Mouse (Mus musculus): ENCODE measurements at regions not wholly inside any gene's neighbourhood (a gene's known extent, or its start where the extent isn't known, plus 50 kb on each side); places are given as distances from the start of the nearest gene placed in this dataset.

DNA sequence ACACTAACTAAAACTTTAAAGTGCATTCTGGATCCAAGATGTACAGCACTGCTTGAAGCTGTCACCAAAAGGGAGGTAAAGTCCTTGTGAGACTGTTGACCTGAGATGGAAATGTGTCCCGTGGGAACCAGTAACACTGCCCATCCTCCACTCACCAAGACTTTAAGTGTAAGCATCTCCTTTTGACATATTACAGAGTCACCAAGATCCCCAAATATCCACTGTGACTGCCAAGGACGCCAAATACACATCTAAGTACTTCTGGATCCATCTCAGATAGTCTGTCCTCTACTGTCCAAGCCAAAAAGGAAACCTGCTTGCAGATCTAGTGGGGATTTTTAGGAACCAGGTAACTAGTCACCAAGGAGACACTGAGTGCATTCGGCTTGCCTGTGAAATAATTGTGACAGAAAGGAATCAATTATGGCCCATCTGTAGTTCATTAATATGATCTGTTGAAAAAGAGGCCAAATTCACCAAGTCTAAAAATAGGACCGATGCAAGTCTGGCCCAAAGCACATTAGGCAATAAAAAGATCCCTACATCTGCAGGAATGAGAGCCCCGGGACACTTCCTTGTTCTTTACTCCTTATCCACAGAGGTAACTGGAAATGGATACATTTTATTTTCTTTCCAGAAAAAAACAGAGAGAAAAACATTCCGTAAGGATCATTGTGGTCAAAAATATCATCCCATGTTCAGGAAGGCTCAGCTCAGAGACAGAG, 157.8 kb upstream of the Irf2bp2 start:
- no peak for TF ChIP-seq TAL1 (IDR thresholded peaks at IDR 0.05; ENCODE audit: low read length)
- no peak for TF ChIP-seq GATA1 (IDR thresholded peaks at IDR 0.05; ENCODE audit: low read length)

DNA sequence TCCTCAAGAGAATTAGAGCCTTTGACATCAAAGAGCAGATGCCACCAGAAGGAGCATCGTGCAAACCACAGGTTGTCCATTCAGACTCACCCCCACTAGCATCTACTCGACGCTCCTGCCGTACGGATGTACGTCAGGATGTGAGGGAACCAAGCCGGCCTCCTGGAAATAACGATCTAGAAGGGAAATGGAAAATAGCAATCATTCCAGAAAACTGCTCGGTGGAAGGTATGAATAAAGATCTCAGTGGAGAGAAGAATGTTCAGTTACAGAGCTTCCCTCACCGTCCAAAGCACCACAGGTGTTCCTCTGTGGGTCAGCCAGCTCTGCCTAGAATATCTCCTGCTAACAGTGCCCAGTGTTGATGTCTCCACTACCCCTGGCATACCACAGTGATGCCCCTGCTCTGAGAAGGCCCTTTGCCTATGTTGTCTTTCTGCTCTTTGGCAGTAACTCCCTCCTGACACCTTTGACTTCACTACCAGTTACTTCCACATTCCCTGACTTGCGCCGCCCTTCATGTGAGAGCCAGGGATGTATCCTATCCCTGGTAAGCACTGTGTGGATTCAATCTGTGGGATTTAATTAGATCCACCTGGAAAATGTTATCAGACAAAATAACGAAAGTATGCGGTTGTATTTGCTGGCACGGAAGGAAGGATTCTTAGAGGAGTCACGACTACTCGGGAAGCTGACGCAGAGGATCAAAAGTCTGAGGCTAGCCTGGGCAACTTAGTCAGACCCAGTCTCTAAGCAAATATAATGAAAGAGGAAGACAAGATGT, 152.4 kb upstream of the Irf2bp2 start:
- Histone ChIP-seq H3K27me3 (ENCODE audit: control insufficient read depth) (no peaks in the 10 kb centered on the region), H3K9me3 (ENCODE audit: control insufficient read depth, low read length) (no peaks in the 10 kb centered on the region), H3K36me3 (ENCODE audit: control insufficient read depth) (no peaks in the 10 kb centered on the region), H3K4me3 (replicated peaks) (no peak overlapping the region), H3K4me1 (ENCODE audit: control insufficient read depth) (no peaks in the 10 kb centered on the region)
- TF ChIP-seq TAL1 (IDR thresholded peaks at IDR 0.05; ENCODE audit: low read length) (no peak), GATA1 (IDR thresholded peaks at IDR 0.05; ENCODE audit: low read length) (no peak)

More for the DNA sequence above, 157.8 kb upstream of the Irf2bp2 start:
- no peaks in the 10 kb centered on the region for H3K4me1 ChIP-seq (ENCODE audit: control insufficient read depth)
- no peaks in the 10 kb centered on the region for H3K27me3 ChIP-seq (ENCODE audit: control insufficient read depth)
- H3K4me3 ChIP-seq (replicated peaks), result no peak overlapping the region
- H3K9me3 ChIP-seq (ENCODE audit: control insufficient read depth, low read length), result no peaks in the 10 kb centered on the region
- no peaks in the 10 kb centered on the region for H3K36me3 ChIP-seq (ENCODE audit: control insufficient read depth)

DNA sequence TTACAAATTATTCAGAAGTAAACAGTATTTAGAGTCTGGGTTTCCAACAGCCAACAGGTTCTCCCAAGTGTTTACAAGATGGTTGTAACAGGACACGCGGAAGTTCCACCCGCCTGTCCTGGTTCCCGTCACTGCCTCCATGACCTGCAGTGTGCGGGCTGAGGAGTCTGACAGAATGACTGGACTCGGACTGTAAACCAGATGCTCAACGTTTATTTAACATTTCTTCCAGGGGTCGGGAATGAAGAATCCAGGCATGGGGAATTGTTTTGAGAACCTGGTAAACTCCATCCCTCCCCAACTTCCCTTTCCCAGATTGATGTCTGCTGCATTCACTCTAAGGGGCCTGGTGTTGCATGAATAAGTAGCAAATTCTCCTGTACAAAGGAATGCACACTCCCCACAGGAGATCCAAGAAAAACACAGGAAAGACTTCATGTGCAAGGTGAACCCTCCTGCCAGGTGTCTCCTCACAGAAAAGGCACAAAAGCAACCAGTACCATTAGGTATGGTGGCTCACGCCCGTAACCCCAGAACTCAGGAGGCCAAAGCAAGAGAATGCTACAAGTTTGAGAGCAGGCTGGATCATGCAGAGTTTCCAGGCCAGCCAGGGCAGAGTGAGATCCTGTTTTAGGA, 151.1 kb upstream of the Irf2bp2 start:
- Histone ChIP-seq H3K4me3 (replicated peaks) (no peak overlapping the region), H3K27me3 (ENCODE audit: control insufficient read depth) (no peaks in the 10 kb centered on the region), H3K9me3 (ENCODE audit: control insufficient read depth, low read length) (no peaks in the 10 kb centered on the region), H3K36me3 (ENCODE audit: control insufficient read depth) (no peaks in the 10 kb centered on the region), H3K4me1 (ENCODE audit: control insufficient read depth) (no peaks in the 10 kb centered on the region)
- TF ChIP-seq GATA1 (IDR thresholded peaks at IDR 0.05; ENCODE audit: low read length) (no peak), TAL1 (IDR thresholded peaks at IDR 0.05; ENCODE audit: low read length) (no peak)

DNA sequence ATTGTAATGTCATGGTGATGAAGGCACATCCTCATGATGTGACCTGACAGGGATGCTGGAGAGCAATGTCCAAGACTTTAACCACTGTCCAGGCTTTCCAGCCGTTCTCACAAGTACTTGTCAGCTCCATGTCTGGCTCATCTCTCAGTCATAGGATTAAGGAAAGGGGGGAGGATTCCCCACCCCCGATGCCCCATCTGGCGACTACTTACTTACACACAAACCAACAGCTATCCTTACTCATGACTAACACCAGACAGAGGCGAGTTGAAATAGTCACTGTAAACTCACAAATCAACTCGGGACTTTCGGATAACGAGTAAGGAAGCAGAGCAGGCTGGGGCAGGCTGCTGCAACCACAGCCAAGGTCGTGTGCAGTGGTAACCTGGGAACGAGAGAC, 149.5 kb upstream of the Irf2bp2 start:
- Histone ChIP-seq H3K4me3 (replicated peaks) (no peak overlapping the region), H3K27me3 (ENCODE audit: control insufficient read depth) (no peaks in the 10 kb centered on the region), H3K9me3 (ENCODE audit: control insufficient read depth, low read length) (no peaks in the 10 kb centered on the region), H3K36me3 (ENCODE audit: control insufficient read depth) (no peaks in the 10 kb centered on the region), H3K4me1 (ENCODE audit: control insufficient read depth) (no peaks in the 10 kb centered on the region)
- TF ChIP-seq GATA1 (IDR thresholded peaks at IDR 0.05; ENCODE audit: low read length), result no peak
- no peak for TF ChIP-seq TAL1 (IDR thresholded peaks at IDR 0.05; ENCODE audit: low read length)

DNA sequence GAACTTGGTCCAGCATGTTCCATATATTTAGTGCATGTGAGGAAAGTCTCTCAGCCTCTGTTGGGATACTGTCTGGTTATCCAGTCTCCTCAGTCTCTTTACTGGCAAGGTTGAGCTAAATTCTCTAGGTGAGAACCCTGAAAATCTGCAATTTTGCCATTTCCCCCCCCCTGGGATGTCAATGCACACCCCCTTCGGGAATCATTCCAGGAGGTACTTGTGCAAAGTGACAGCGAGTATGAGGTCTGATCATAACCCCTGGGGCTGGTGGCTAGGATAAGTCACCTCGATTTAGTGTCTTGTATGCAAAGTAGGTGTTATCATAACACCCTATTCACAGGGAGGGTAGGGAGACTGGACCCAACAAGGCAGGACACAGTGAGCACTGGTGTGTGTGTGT, 148.3 kb upstream of the Irf2bp2 start:
- Histone ChIP-seq H3K27me3 (ENCODE audit: control insufficient read depth) (no peaks in the 10 kb centered on the region), H3K4me1 (ENCODE audit: control insufficient read depth) (no peaks in the 10 kb centered on the region), H3K9me3 (ENCODE audit: control insufficient read depth, low read length) (no peaks in the 10 kb centered on the region), H3K36me3 (ENCODE audit: control insufficient read depth) (no peaks in the 10 kb centered on the region), H3K4me3 (replicated peaks) (no peak overlapping the region)
- TF ChIP-seq TAL1 (IDR thresholded peaks at IDR 0.05; ENCODE audit: low read length) (no peak), GATA1 (IDR thresholded peaks at IDR 0.05; ENCODE audit: low read length) (no peak)

DNA sequence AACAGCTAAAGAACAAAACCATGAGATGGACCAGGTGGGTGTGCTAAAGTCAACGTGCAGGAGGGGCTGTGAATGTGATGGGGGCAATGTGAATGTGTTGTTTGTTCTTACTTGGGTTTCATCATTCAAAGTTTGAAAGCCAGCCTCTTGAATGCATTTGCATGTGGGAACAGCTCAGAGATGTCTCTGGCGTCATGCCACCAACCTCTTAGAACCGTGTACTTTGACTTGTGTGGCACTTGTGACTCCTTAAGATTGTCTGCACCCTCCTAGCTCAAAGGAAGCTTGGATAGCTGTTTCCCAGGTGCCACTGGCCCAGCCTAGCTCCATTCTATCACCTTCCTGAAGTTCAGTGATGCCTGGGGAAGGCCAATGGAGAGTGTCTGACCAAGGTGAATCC, 147.2 kb upstream of the Irf2bp2 start:
- Histone ChIP-seq H3K27me3 (ENCODE audit: control insufficient read depth) (no peaks in the 10 kb centered on the region), H3K9me3 (ENCODE audit: control insufficient read depth, low read length) (no peaks in the 10 kb centered on the region), H3K36me3 (ENCODE audit: control insufficient read depth) (no peaks in the 10 kb centered on the region), H3K4me3 (replicated peaks) (no peak overlapping the region), H3K4me1 (ENCODE audit: control insufficient read depth) (no peaks in the 10 kb centered on the region)
- TF ChIP-seq GATA1 (IDR thresholded peaks at IDR 0.05; ENCODE audit: low read length), result no peak
- TF ChIP-seq TAL1 (IDR thresholded peaks at IDR 0.05; ENCODE audit: low read length), result no peak

DNA sequence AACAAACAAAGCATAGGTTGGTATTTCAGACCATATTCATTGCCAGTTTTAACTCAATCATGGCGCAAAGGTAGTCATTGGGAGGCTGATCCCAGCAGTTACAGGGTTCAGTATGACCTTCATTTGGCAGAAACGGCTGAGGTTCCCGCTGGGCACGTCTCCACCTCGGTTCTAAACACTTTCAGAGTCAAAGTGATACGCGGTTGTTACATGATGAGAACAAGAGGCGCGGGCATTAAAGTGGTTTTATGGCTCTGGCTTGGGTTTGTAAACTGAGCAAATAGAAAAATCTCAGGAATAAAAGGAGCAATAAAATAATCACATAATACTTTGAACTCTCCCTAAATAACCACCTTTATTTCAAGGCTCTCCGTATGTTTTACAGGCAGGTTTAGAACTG, 146.0 kb upstream of the Irf2bp2 start:
- Histone ChIP-seq H3K27me3 (ENCODE audit: control insufficient read depth) (no peaks in the 10 kb centered on the region), H3K9me3 (ENCODE audit: control insufficient read depth, low read length) (no peaks in the 10 kb centered on the region), H3K4me3 (replicated peaks) (no peak overlapping the region), H3K4me1 (ENCODE audit: control insufficient read depth) (no peaks in the 10 kb centered on the region), H3K36me3 (ENCODE audit: control insufficient read depth) (no peaks in the 10 kb centered on the region)
- TF ChIP-seq TAL1 (IDR thresholded peaks at IDR 0.05; ENCODE audit: low read length), result no peak
- TF ChIP-seq GATA1 (IDR thresholded peaks at IDR 0.05; ENCODE audit: low read length), result no peak

DNA sequence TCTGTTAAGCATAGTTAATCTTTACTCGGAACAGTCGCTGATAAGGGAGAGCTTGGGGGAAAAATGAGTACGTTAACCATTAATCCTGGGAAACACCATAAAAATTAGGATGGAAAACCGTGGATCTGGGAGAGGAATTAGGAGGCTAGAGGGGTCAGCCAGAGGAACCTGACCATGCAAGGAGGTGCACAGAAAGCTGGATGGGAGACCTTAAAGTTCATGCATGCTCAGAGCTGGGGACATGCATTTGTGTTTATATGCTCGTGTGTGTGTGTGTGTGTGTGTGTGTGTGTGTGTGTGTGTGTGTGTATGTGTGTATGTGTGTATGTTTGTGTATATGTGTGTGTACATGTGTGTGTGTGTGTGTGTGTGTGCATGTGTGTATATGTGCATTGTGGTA, 143.2 kb upstream of the Irf2bp2 start:
- H3K4me1 ChIP-seq (ENCODE audit: control insufficient read depth), result no peaks in the 10 kb centered on the region
- H3K4me3 ChIP-seq (replicated peaks), result no peak overlapping the region
- H3K27me3 ChIP-seq (ENCODE audit: control insufficient read depth), result no peaks in the 10 kb centered on the region
- H3K9me3 ChIP-seq (ENCODE audit: control insufficient read depth, low read length), result no peaks in the 10 kb centered on the region
- no peaks in the 10 kb centered on the region for H3K36me3 ChIP-seq (ENCODE audit: control insufficient read depth)
- TF ChIP-seq GATA1 (IDR thresholded peaks at IDR 0.05; ENCODE audit: low read length) (no peak), TAL1 (IDR thresholded peaks at IDR 0.05; ENCODE audit: low read length) (no peak)

DNA sequence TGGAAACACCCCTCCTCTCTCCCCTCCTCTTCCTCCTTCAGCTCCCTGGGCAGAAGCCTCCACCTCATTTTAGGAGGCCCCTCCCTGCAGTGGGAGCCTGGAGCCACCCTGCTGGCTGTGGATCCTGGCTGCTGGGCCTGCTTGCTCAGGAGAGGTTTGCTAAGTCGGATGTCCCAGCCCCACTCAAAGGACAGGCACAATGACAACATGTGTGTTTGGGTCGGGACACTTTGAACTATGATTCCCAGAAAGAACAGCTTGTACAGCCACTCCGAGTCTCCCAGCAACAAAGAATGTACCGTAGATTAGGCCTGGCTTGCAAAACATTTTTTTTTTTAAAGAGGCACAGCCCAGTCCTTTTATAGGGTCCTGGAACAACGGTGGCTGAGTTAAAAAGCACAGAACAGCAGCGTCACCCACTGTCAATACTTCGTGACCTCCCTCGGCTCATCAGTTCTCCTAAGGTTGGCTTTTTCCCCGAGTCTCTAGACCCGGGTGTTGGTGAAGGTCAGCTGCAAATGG, 142.7 kb upstream of the Irf2bp2 start:
- no peak overlapping the region for H3K4me3 ChIP-seq (replicated peaks)
- H3K9me3 ChIP-seq (ENCODE audit: control insufficient read depth, low read length), result no peaks in the 10 kb centered on the region
- H3K36me3 ChIP-seq (ENCODE audit: control insufficient read depth), result no peaks in the 10 kb centered on the region
- no peaks in the 10 kb centered on the region for H3K27me3 ChIP-seq (ENCODE audit: control insufficient read depth)
- no peaks in the 10 kb centered on the region for H3K4me1 ChIP-seq (ENCODE audit: control insufficient read depth)
- no peak for TF ChIP-seq TAL1 (IDR thresholded peaks at IDR 0.05; ENCODE audit: low read length)
- no peak for TF ChIP-seq GATA1 (IDR thresholded peaks at IDR 0.05; ENCODE audit: low read length)
